11 mouse cellular contexts compared by ENCODE assay signal in genomic region chr5:53346028-53346427, GRCm38 (mm10).
DNase-seq lines count a peak whose midpoint lies in the region.
"Had no signal": no experiment of that assay in that cellular context is flagged by ENCODE, and none has a peak within 500 bp of the region (broad histone marks: within the 10 kb centered on the region; RNA-seq: fewer than 3 reads in every experiment).

No protein-coding gene starts in this region.

- intact Hi-C loops in left cerebral cortex, postnatal 14 days (cut with DNase I) = no loop called here

- peak; percentile 83 for DNase-seq in gastrocnemius, adult 18-20 months (ENCODE audit: low spot score)
- no peak for DNase-seq in gastrocnemius, postnatal 10 days
- DNase-seq in 3134 (ENCODE audit: extremely low read depth, insufficient read length, low spot score) = peak; percentile 39
- DNase-seq in gastrocnemius, adult 8-10 months (ENCODE audit: low spot score in 2 of 2) = peak; percentile 64 to 83
- peak; percentile 59 to 74 for DNase-seq in lung, postnatal 4 days
- no peak for DNase-seq in frontal cortex, adult 2 months (ENCODE audit: extremely low spot score in 1 of 2, low spot score in 1 of 2)
- no peak for DNase-seq in embryo, embryonic 10 days (ENCODE audit: low spot score)
- no peak for DNase-seq in left cerebral cortex, postnatal 14 days (ENCODE audit: low spot score in 2 of 2)
- DNase-seq: kidney, postnatal 10 days; right cerebral cortex, postnatal 14 days; thymus, adult 2 months had no signal

Comparison
In these comparisons a context has a peak if more than half of its experiments do, and no peak if none do; other contexts are left out.
1. DNase-seq: peak in gastrocnemius, adult 18-20 months (single experiment), 3134 (single experiment), gastrocnemius, adult 8-10 months (2 of 2) and lung, postnatal 4 days (2 of 2); none in gastrocnemius, postnatal 10 days (single experiment), frontal cortex, adult 2 months (0 of 2), embryo, embryonic 10 days (single experiment) and left cerebral cortex, postnatal 14 days (0 of 2).